Mouse (Mus musculus): ENCODE results near the gene Tppp2.

GRCm38 (mm10) chr14:51877517-51877916 lies 40.7 kb upstream of the Tppp2 start:
- TF ChIP-seq ZC3H11A (IDR thresholded peaks at IDR 0.05; ENCODE audit: borderline replicate concordance, low read depth, low read length) (no peak), ZNF384 (IDR thresholded peaks at IDR 0.05; ENCODE audit: low read depth, low read length) (no peak), MAFK (IDR thresholded peaks at IDR 0.05; ENCODE audit: insufficient read depth, low read depth, low read length) (no peak), CHD2 (IDR thresholded peaks at IDR 0.05; ENCODE audit: low read depth, low read length) (no peak)

Data from ES-E14 (cell line).